Mouse (Mus musculus): ENCODE measurements around the gene 4933434E20Rik.

DNA sequence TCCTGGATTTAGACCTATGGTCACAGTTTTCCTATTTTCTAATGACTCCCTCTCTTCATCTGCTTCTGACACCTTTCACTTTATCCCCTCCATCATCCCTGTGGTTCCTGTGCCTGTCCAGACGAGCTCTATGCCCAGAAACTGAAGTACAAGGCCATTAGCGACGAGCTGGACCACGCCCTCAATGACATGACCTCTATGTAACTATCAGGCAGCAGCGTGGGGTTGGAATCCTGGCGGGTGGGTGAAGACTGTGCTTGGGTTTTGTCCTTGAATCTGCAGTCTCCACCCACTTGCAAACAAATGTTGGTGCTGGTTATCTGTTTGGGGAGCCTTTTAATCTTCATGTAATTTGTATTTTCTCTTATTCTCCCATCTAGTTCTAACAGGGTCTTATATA, 39.5 kb downstream of the 4933434E20Rik start:
- TF ChIP-seq POLR2A (IDR thresholded peaks at IDR 0.05; ENCODE audit: borderline replicate concordance, extremely low read depth, insufficient read depth, insufficient read length, poor library complexity, severe bottlenecking) (no peak), CTCF (IDR thresholded peaks at IDR 0.05; ENCODE audit: borderline replicate concordance, extremely low read depth, insufficient read depth, insufficient read length) (no peak)

Data from brain, embryonic 14.5 days (tissue).